Mouse (Mus musculus): Measurements from ENCODE around the gene Col6a3.

- TF ChIP-seq POLR2A (IDR thresholded peaks at IDR 0.05; ENCODE audit: insufficient read length, low read depth) (no peak), SRF (IDR thresholded peaks at IDR 0.05; ENCODE audit: control insufficient read depth, insufficient read length, low read depth) (no peak), USF1 (IDR thresholded peaks at IDR 0.05; ENCODE audit: low read depth) (no peak), MYOD1 (IDR thresholded peaks at IDR 0.05; ENCODE audit: control insufficient read depth in 1 of 3, insufficient read length in 2 of 3, low read depth in 2 of 3) (no peak), MAX (IDR thresholded peaks at IDR 0.05; ENCODE audit: low read depth) (no peak)
These were observed 54.3 kb downstream of the Col6a3 start for GRCm38 (mm10) chr1:90789506-90789905.

Data from myocyte (in vitro differentiated cells).